Mouse (Mus musculus): ENCODE results near the gene Lhfpl2.

Gene Lhfpl2

DNA sequence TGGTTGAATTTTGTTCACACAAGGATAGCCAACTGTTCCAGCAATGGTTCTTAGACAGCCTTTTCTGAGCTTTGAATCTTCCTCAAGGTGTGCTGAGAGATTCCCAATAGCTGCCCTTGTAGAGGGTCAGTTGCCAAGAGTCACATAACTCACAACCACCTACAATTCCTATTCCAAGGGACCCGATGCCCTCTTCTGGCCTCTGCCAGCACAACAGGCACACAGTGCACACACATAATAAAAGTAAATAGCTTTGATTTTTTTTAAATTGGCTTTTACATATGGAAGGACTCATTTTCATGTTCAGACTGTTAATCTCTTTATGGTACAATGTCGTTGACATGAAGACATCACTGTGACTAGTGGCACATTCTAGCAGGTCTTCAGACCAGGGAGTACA lies 155.1 kb downstream of the Lhfpl2 start:
- DNase-seq (ENCODE audit: low spot score): no peak

DNA sequence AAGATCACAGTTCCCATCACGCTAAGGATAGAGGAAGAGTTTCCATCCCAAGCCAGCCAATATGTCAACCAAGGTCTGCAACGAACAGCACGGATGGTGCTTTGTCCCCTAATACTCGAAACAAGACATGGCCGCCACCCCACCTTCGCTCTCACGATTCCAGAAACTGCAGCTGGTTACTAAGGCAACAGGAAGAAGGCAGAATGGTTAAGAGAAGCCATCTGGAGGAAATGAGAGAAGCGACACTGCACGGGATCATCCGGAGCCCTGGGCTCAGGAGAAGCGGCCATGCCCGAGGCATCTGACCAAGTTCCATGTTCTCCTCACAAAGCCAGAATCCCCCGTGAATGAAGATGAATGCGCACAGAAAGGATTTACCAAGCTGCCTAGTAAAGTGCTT lies 166.0 kb downstream of the Lhfpl2 start:
- no peak for DNase-seq (ENCODE audit: low spot score)

DNA sequence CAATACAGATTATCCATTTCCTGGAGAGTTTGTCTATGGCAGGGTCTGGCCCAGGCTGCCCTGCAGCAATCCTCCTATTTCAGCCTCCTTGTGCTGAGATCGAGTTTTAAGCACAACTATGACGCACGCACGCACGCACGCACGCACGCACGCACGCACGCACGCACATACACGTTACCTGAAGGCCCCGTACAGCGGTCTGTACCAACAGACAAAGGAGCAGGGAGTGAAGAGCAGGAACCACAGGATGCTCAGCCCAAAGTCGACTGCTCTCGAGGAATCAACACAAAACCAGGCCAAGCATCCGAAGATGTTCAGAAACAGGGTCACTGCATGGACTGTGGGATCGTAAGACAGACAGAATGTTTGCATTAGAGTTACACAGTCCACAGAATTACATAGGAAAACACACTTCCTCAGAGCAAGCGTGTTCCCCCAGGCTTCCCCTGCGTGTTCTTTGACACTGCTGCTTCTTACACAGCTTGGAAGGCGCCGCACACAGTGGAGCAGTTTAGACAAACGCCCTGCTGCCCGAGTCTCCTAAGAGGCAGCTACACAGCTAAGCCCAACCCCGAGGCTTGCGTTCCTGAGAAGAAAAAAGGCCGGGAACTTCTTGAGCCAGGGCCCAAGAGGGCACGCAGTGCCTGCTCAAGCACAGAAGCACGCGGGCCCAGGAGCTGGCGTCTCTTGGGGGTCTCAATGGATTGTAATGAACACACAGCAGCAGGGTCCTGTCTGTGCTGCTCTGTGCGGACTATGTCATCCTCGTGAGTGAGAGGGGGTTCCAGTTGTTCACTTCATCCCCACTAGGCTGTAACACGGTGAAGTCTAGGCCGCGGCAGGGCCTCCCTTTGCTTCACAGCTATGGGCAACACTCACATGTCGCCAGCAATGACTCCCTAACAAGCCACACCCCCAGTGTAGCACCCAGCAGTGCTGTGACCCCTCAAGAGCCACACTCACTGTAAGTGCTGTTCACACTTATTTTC lies 167.4 kb downstream of the Lhfpl2 start:
- no peak for DNase-seq (ENCODE audit: low spot score)

DNA sequence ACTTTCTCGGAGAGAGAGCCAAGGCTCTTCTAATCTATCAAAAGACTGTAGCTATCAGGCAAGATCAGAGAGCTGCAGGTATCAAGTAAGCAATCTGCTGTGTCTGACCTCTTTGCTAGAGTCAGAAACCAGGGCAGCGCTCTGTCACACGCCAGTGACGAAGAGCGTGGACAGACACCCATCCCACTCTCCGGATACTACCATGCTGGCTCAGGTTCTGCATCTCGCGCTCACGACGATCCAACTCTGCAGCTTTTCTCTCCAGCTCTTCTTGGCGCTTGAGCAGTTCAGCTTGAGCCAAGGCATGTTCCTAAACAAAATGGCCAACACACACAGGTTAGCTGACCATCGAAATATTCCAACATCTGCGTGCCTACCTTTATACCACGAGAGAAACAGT lies 174.3 kb downstream of the Lhfpl2 start:
- DNase-seq (ENCODE audit: low spot score): no peak

DNA sequence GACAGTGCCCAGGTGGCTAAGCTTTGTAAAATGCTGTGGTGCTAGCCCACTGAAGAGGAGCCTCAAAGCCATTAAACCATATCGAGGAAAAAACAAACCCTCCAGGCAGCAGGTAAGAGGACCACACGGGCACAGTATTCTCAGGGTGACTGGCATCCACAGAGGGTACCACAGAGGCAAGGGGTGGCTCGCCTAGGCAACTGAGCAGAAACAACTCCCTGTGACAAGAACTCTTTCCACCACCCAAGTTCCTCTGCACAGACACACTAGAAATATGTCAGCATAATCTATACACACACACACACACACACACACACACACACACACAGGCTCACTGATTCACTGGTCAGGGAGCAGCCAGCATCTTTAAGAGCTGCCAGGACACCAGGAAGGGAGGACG lies 181.9 kb downstream of the Lhfpl2 start:
- no peak for DNase-seq (ENCODE audit: low spot score)

DNA sequence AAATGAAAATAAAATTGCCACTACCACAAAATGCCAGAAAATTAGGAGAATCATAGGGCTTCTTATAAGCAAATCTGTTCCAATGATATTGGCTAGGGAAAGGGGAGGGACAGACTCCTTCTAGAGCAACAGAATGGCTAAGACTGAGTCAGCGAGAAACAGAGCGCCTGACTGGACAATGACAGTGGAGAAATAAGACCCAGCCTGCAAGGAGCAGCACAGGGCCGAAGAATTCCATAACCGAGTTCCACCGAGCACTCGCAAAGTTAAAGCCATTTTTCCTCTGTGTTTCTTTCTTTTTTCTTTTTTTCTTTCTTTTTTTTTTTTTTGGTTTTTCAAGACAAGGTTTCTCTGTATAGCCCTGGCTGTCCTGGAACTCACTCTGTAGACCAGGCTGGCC lies 182.5 kb downstream of the Lhfpl2 start:
- no peak for DNase-seq (ENCODE audit: low spot score)

DNA sequence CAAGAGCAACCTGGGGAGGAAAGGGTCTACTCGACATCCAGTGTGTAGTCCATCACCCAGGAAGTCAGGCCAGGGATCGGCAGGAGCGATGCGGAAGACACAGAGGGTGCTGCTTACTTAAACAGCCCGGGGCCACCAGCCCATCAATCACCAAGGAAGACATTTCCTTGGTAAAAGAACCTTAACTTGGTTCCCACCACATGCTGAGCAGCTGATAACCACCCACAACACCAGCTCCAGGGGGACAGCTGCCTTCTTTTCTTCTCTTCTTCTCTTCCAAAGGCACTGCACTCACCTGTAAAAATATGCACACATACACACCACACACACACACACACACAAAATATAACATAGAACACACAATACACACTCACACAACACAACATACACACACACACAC lies 183.3 kb downstream of the Lhfpl2 start:
- no peak for DNase-seq (ENCODE audit: low spot score)

DNA sequence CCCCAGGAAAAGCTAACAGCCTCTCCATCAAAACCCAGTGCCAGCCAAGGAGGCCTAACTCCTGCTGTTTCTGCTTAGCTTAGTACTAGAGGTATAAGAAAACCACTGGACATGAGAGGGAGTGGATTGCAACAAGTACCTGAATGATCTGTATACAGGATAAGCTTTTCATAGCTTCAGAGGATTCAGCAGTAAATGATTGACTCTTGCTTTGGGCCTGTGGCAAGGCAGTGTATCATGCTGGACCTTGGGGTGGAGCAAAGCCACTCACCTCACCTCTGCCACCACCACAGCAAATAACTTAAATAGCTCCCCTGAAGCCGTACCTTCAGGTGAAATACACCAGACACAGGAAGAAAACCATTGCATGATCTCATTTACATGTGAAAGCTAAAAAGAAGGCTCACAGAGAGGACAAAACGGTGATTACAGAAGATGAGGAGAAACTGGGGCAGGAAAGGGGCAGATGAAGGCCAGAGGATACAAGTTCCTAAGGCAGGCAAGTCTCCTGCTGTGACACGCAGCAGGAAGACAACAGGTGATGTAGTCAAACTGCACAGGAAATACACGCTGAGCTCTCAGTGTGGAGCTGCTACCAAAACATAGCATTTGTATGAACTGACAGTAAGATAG lies 184.4 kb downstream of the Lhfpl2 start:
- DNase-seq (ENCODE audit: low spot score): no peak

DNA sequence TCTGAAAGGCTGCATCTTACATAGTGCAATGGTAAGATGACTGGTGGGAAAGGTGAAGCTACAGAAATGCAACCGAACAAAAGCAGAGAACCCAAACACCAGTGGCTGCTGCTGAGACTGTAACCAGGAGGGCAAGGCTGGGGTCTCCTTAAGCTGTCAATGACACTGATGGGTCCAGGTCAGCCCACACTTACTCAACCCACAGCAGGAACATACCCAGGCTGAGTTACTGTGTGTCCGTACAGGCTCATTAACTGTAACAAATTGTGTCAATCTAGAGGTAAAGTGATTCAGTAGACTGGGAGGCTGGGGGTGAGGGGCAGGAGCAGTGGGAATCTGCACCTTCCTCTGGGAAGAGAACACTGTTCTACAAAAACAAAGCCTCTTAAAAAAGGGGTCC lies 185.3 kb downstream of the Lhfpl2 start:
- no peak for DNase-seq (ENCODE audit: low spot score)
